Mouse (Mus musculus) cerebellum, adult 2 months (tissue): ENCODE results near the gene Yrdc.

Experiments
- CTCF ChIP-seq: fragments of 200-500 bp; IDR thresholded peaks from 2 replicates; pipeline ENCODE4 v1.5.1; 2011; ENCODE audit warnings: low read depth, mild to moderate bottlenecking, control low read depth, low read length, moderate library complexity, borderline replicate concordance; ENCODE audit not compliant: insufficient read depth
- POLR2A ChIP-seq: fragments of 200-500 bp; IDR thresholded peaks from 2 replicates; pipeline ENCODE4 v1.6.1; 2011; ENCODE audit warnings: low read length, control low read depth, borderline replicate concordance; ENCODE audit not compliant: insufficient read depth

GRCm38 (mm10) chr4:124829671-124830070 lies 20.8 kb upstream of the Yrdc start:
- TF ChIP-seq CTCF = no peak
- no peak for TF ChIP-seq POLR2A
